Mouse (Mus musculus) heart, embryonic 16.5 days (tissue): Measurements from ENCODE around the gene Slc30a3. TPM values are rescaled to one million over a fixed set of nuclear protein-coding genes. Genes with fewer than 3 reads are reported as not detected.

ENCODE experiments used
- ATAC-seq: fragments of 200-750 bp; cut with Nextera tagmentation; replicated peaks from 2 replicates; pipeline ENCODE4 v1.8.0; 2017; ENCODE audit warnings: moderate number of reproducible peaks; ENCODE audit not compliant: insufficient read depth, low FRiP score; ENCODE audit errors: extremely low read depth
- H3K27ac ChIP-seq: fragments of 300-500 bp; sonication (generic); 2 replicates; pipeline ENCODE4 v1.5.1; 2014; ENCODE audit warnings: mild to moderate bottlenecking, low read length, control low read depth, moderate library complexity
- H3K27me3 ChIP-seq: fragments of 300-500 bp; sonication (generic); 2 replicates; pipeline ENCODE4 v1.6.1; 2014; ENCODE audit warnings: low read length, mixed read lengths; ENCODE audit not compliant: control insufficient read depth, insufficient read depth
- H3K36me3 ChIP-seq: fragments of 300-500 bp; sonication (generic); 2 replicates; pipeline ENCODE4 v1.6.1; 2014; ENCODE audit not compliant: control insufficient read depth, insufficient read depth
- H3K4me1 ChIP-seq: fragments of 300-500 bp; sonication (generic); 2 replicates; pipeline ENCODE4 v1.6.1; 2014; ENCODE audit warnings: low read length, mixed read lengths; ENCODE audit not compliant: control insufficient read depth, insufficient read depth
- H3K4me2 ChIP-seq: fragments of 300-500 bp; sonication (generic); 2 replicates; pipeline ENCODE4 v1.6.1; 2014; ENCODE audit warnings: low read depth, mild to moderate bottlenecking, control low read depth, low read length
- H3K4me3 ChIP-seq: fragments of 300-500 bp; sonication (generic); 2 replicates; pipeline ENCODE4 v1.5.1; 2014; ENCODE audit warnings: mild to moderate bottlenecking, control low read depth, low read length
- H3K9ac ChIP-seq: fragments of 300-500 bp; sonication (generic); 2 replicates; pipeline ENCODE4 v1.6.1; 2014; ENCODE audit warnings: low read length, control low read depth
- H3K9me3 ChIP-seq: fragments of 300-500 bp; sonication (generic); replicated peaks from 2 replicates; pipeline ENCODE4 v1.6.1; 2016; ENCODE audit warnings: low read length; ENCODE audit not compliant: control insufficient read depth
- WGBS: fragments of 180-500 bp; shearing (Covaris S2); extraction: QIAGEN DNeasy Blood & Tissue Kit; methylation state at CpG from one replicate; pipeline ENCODE4 v1.1.7; 2014; 5-methylcytosine and 5-hydroxymethylcytosine counted together
- polyA plus RNA-seq: library from polyadenylated mRNA; unstranded; fragments of >200 nt; fragmentation: Nextera tagmentation; extraction: Ambion mirVana; gene quantifications from 2 replicates; pipeline ENCODE4 v1.2.1, GENCODE M21; 2015

Slc30a3 gene
- polyA plus RNA-seq, 1 experiment from 2014 or later, result 0.35 TPM

DNA sequence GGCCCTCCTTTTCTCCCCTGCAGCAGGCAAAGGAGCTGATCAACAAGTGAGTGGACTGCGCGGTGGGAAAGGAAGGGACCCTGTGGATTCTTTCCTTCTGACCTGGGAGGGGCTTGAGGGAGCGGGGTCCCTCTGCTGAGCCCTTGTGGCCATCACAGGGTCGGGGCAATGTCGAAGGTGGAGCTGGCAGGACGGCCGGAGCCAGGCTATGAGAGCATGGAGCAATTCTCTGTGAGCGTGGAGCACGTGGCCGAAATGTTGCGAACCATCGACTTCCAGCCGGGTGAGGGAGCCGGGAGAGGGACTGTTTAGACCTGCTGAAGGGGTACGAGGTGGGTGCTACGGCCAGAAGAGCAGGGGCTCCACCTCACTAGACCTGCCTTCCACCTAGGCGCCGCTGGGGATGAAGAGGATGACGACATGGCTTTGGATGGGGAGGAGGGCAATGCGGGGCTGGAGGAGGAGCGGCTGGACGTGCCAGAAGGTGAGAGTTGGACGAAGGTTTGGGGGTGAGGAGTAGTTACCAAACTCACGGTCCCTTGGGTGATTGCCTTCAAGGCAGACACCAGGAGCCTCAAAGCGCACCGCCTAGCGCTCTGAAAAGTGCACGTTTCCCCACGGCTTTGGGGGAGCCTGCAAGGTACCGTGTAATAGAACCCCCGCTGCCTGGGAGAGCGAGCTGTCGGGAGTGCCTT is 28.8 kb upstream of the Slc30a3 start:
- Histone ChIP-seq H3K4me3 (no peak overlapping the region), H3K4me2 (no peak overlapping the region), H3K9ac (no peak overlapping the region), H3K27me3 (peaks cover 48% of the 10 kb centered on the region), H3K27ac (no peak overlapping the region), H3K36me3 (peaks cover 6% of the 10 kb centered on the region), H3K4me1 (peaks cover 17% of the 10 kb centered on the region), H3K9me3 (no peaks in the 10 kb centered on the region)
- 2% methylated on average over 33 of the region's 33 CpGs for WGBS
- no peak for ATAC-seq

DNA sequence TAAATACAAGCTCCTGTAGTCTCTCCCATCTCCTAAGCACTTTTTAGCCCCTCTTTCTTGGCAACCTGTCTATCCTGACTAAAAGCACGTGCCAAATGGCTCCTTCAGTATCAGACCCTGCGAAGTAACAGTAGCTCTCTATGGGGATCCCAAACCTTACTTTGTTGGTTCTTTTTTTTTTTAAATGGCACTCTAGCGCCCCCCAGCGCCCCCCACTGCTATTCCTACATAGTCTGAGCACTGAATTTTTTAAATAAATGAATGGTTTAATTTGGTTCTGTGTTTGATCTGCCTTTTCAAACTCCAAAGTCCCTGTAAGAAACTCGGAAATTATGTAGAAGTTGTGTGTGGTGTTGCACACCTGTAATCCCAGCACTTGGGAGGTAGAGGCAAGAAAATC is 18.0 kb upstream of the Slc30a3 start:
- Histone ChIP-seq H3K9me3 (no peaks in the 10 kb centered on the region), H3K27me3 (no peaks in the 10 kb centered on the region), H3K4me1 (no peaks in the 10 kb centered on the region), H3K9ac (no peak overlapping the region), H3K27ac (no peak overlapping the region), H3K4me2 (no peak overlapping the region), H3K4me3 (no peak overlapping the region), H3K36me3 (no peaks in the 10 kb centered on the region)
- WGBS, result 40% methylated on average over 5 of the region's 5 CpGs
- ATAC-seq, result no peak

DNA sequence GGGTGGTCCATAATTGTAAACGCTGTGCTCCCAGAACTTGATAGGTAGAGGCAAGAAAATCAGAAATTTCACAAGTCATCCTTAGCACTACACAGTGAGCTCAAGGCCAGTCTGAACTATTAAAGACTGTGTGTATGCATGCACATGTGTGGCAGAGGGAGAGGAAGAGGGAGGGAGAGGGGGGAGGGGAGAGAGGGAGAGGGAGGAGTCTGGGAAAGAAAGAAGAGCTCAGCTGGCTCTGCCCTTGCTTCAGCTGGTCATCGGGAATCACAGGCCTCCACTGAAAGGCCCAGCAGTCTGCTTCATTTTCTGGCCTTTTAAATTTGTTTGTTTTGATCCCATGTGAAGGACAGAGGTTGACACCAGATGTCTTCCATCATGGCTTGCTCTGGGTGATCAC is 15.4 kb upstream of the Slc30a3 start:
- no peak overlapping the region for H3K4me3 ChIP-seq
- no peaks in the 10 kb centered on the region for H3K9me3 ChIP-seq
- no peak overlapping the region for H3K27ac ChIP-seq
- H3K9ac ChIP-seq, result no peak overlapping the region
- no peak for ATAC-seq
- no peaks in the 10 kb centered on the region for H3K36me3 ChIP-seq
- no peaks in the 10 kb centered on the region for H3K4me1 ChIP-seq
- 46% methylated on average over 2 of the region's 2 CpGs for WGBS
- no peaks in the 10 kb centered on the region for H3K27me3 ChIP-seq
- no peak overlapping the region for H3K4me2 ChIP-seq

DNA sequence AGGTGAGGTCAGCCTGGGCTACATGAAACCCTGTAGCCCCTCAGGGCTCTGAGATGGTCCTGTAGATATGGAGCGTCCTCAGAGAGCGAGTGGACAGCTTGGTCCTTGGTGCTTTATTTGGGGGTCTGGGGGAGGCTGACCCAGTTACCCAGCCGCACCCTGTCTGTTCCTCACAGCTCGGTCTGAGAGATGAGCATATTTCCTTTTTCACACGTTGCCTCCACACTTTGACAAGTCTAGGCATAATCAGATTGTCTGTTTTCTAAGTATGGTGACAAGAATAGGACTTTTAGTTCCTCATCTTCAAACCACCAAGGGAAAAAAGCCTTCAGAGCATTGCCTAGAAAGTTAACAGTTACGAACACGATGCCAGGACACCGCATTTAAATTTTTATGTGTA is 13.1 kb upstream of the Slc30a3 start:
- H3K27me3 ChIP-seq, result no peaks in the 10 kb centered on the region
- H3K27ac ChIP-seq, result no peak overlapping the region
- no peak overlapping the region for H3K9ac ChIP-seq
- 68% methylated on average over 8 of the region's 8 CpGs for WGBS
- H3K9me3 ChIP-seq, result no peaks in the 10 kb centered on the region
- no peaks in the 10 kb centered on the region for H3K36me3 ChIP-seq
- H3K4me2 ChIP-seq, result no peak overlapping the region
- peaks cover 2% of the 10 kb centered on the region; the same call in 1 of the 2 replicates for H3K4me1 ChIP-seq
- no peak overlapping the region for H3K4me3 ChIP-seq
- ATAC-seq, result no peak

DNA sequence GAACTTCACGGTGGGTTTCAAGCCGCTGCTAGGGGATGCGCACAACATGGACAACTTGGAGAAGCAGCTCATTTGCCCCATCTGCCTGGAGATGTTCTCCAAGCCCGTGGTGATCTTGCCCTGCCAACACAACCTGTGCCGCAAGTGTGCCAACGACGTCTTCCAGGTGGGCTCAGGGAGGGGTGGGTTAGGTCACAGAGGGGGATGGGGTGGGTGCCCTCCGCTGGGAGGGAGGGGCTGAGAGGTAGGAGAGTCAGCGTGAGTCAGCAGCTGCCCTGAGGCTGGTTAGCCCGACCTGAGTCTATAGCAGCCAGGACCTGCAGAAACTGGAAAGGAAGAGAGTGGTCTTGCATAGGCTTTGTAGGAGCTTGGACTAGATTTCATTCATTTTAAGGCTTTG is 8.9 kb upstream of the Slc30a3 start:
- H3K4me2 ChIP-seq, result peak overlapping the region; percentile 55
- peak overlapping the region; percentile 30 for H3K4me3 ChIP-seq
- no peaks in the 10 kb centered on the region for H3K27me3 ChIP-seq

DNA sequence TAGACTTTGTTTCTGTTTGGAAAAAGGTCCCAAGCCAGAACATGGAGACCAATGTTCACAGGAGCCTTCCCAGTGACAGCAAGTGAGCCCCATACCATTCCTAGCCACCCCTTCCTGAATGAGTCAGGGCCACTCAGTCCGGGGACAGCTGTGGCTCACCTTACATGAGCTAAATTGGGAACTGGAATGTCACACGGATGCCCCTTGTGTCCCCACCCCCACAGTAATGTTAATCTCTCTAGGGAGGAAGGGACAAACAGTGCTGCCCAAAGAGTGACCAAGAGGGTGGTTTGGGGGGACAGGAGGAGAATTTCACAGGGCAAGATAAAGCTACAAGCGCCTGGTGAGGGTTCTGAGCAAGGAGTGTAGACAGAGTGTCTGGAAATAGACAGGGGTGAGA is 8.3 kb upstream of the Slc30a3 start, which contains the start of gene Trim54:
Gene Trim54, plus strand, starts transcription at position 359 of the 400 bp plus-strand sequence.
- Histone ChIP-seq H3K27me3 (no peaks in the 10 kb centered on the region), H3K9me3 (peaks cover 3% of the 10 kb centered on the region; the same call in 1 of the 2 replicates), H3K4me2 (peak within 1 kb of the TSS; percentile 55), H3K36me3 (no peaks in the 10 kb centered on the region), H3K27ac (peak within 1 kb of the TSS; percentile 48), H3K4me3 (peak within 1 kb of the TSS; percentile 30), H3K9ac (peak within 1 kb of the TSS; percentile 18; the same call in 1 of the 2 replicates), H3K4me1 (peaks cover 2% of the 10 kb centered on the region; the same call in 1 of the 2 replicates)
- 16% methylated on average over 3 of the region's 3 CpGs for WGBS
- peak; percentile 80 for ATAC-seq

More for the DNA sequence above, 8.9 kb upstream of the Slc30a3 start:
- peaks cover 2% of the 10 kb centered on the region; the same call in 1 of the 2 replicates for H3K4me1 ChIP-seq
- peak overlapping the region; percentile 18; the same call in 1 of the 2 replicates for H3K9ac ChIP-seq
- no peak for ATAC-seq
- H3K9me3 ChIP-seq, result peaks cover 3% of the 10 kb centered on the region; the same call in 1 of the 2 replicates
- WGBS, result 18% methylated on average over 10 of the region's 10 CpGs
- H3K27ac ChIP-seq, result peak overlapping the region; percentile 48
- no peaks in the 10 kb centered on the region for H3K36me3 ChIP-seq

DNA sequence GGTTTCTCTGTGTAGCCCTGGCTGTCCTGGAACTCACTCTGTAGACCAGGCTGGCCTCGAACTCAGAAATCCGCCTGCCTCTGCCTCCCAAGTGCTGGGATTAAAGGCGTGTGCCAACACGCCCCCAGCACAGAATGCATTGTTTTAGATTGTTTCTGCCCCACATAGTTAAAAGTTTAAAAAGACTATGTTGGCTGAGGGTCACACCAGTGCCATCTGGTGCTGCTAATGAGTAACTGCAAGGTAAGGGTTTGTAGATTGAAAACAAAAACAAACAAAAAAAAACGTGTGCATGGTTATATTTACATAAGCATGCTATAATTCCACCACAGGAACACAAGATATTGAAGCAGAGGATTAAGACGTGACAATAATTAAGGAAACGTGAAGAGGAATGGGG is 2.7 kb upstream of the Slc30a3 start:
- 21% methylated on average over 7 of the region's 7 CpGs for WGBS
- Histone ChIP-seq H3K4me3 (no peak overlapping the region), H3K27me3 (no peaks in the 10 kb centered on the region), H3K9ac (no peak overlapping the region), H3K27ac (no peak overlapping the region), H3K4me1 (no peaks in the 10 kb centered on the region), H3K36me3 (no peaks in the 10 kb centered on the region), H3K9me3 (peaks cover 3% of the 10 kb centered on the region; the same call in 1 of the 2 replicates), H3K4me2 (no peak overlapping the region)
- ATAC-seq, result no peak

DNA sequence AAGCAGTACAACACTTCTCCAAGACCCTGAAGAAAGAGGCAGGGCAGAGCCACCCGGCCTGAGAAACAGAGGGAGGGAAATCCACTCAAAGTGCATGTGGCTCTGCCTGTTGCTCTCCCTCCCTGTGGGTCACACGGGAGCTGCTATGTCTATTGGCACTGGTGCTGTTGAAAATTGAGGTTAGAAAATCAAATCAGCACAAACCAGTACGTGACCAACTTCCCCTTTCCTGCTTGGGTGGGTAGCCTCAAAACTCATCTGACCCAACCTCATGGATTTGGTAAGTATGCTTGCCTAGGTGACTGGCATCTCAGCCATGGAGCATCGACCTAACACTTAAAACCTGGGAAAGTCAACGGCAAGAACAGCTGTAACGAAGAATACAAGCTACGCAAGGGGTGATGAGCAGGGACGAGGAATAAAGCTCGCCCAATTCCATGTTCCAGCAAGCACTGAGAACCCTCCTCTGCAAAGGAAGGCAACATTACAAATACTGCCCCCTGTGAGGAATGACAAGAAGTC is 2.2 kb downstream of the Slc30a3 start, which contains the start of gene Dnajc5g:
Gene Dnajc5g, plus strand, starts transcription at position 472 of the 522 bp plus-strand sequence.
- ATAC-seq, result no peak

More for the DNA sequence above, 2.2 kb downstream of the Slc30a3 start, which contains the start of gene Dnajc5g:
- Histone ChIP-seq H3K9me3 (no peaks in the 10 kb centered on the region), H3K36me3 (no peaks in the 10 kb centered on the region), H3K4me2 (no peak within 1 kb of the TSS), H3K4me3 (no peak within 1 kb of the TSS), H3K4me1 (no peaks in the 10 kb centered on the region), H3K27me3 (0 out of 2 replicates have a peak, but pooled peaks cover 2% of the 10 kb centered on the region), H3K27ac (no peak within 1 kb of the TSS), H3K9ac (no peak within 1 kb of the TSS)
- 73% methylated on average over 9 of the region's 9 CpGs for WGBS
